Comparison of ENCODE assay signal across 8 mouse cellular contexts in the genomic region with DNA sequence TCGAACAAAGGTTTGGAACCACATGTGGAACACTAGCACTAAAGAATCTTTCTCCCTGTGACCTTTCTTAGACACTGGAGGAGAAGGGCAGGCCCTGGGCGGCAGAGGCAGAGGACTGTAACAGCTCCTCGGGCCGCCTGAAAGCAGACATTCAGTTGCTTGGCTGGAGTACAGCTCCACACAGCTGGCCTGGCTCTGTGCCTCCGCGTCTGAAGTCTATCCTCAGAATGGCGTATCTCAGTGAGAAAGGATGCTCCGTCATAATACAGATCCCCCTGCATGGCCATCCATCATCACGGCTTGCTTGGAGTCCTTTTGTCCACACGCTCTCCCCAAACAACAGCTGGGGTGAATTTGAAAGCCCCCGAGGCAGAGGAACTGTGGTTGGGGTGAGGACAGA. TPM values are rescaled to one million over a fixed set of nuclear protein-coding genes. Genes with fewer than 3 reads are reported as not detected.
DNase-seq lines count a peak whose midpoint lies in the region; ATAC-seq lines count a peak whose summit lies in the region.

No protein-coding gene starts in this region.

- peak; percentile 8 for DNase-seq in MN1 (ENCODE audit: low spot score)
- DNase-seq in brain, adult 2 months (ENCODE audit: low read depth, low spot score) = peak; percentile 83
- DNase-seq in gastrocnemius, adult 18-20 months (ENCODE audit: low spot score) = peak; percentile 70
- peak; percentile 69 to 75 for DNase-seq in layer of hippocampus, postnatal 36 days
- peak; percentile 82 for DNase-seq in testis, postnatal 10 days (ENCODE audit: low spot score)
- no peak for DNase-seq in retina, postnatal 1 day

- no peak overlapping the region for H3K4me2 ChIP-seq in hindbrain, embryonic 15.5 days
- H3K4me2 ChIP-seq in midbrain, embryonic 16.5 days (ENCODE audit: low read length) = no peak overlapping the region

- H3K36me3 ChIP-seq in hindbrain, embryonic 15.5 days = no peaks in the 10 kb centered on the region
- H3K36me3 ChIP-seq in midbrain, embryonic 16.5 days (ENCODE audit: control insufficient read depth, insufficient read depth, low read length) = no peaks in the 10 kb centered on the region

- H3K9me3 ChIP-seq in hindbrain, embryonic 15.5 days = no peaks in the 10 kb centered on the region
- H3K9me3 ChIP-seq in midbrain, embryonic 16.5 days (replicated peaks; ENCODE audit: control insufficient read depth, low read length, poor library complexity, severe bottlenecking) = no peaks in the 10 kb centered on the region

- H3K27me3 ChIP-seq in hindbrain, embryonic 15.5 days = no peaks in the 10 kb centered on the region
- no peaks in the 10 kb centered on the region for H3K27me3 ChIP-seq in midbrain, embryonic 16.5 days (ENCODE audit: control insufficient read depth, insufficient read depth, low read depth, low read length)

- no peak overlapping the region for H3K9ac ChIP-seq in hindbrain, embryonic 15.5 days
- no peak overlapping the region for H3K9ac ChIP-seq in midbrain, embryonic 16.5 days (ENCODE audit: low read depth, low read length)

- peak; percentile 82 for ATAC-seq in hindbrain, embryonic 15.5 days (ENCODE audit: low FRiP score, low read depth)
- ATAC-seq in midbrain, embryonic 16.5 days = no peak

- peak overlapping the region; percentile 70 for H3K27ac ChIP-seq in hindbrain, embryonic 15.5 days (replicated peaks)
- 0 out of 2 replicates have a peak overlapping the region, but pooled peaks have one; percentile 33 for H3K27ac ChIP-seq in midbrain, embryonic 16.5 days (ENCODE audit: low read length)

- WGBS in hindbrain, embryonic 15.5 days = 17% methylated on average over 11 of the region's 11 CpGs
- WGBS in midbrain, embryonic 16.5 days = 47% methylated on average over 11 of the region's 11 CpGs

- H3K4me3 ChIP-seq in hindbrain, embryonic 15.5 days = no peak overlapping the region
- no peak overlapping the region for H3K4me3 ChIP-seq in midbrain, embryonic 16.5 days (ENCODE audit: low read depth, low read length)

- H3K4me1 ChIP-seq in hindbrain, embryonic 15.5 days (replicated peaks) = peaks cover 33% of the 10 kb centered on the region
- H3K4me1 ChIP-seq in midbrain, embryonic 16.5 days (ENCODE audit: control insufficient read depth, insufficient read depth, low read length) = peaks cover 14% of the 10 kb centered on the region

RNA-seq across cellular contexts. Expression of gene Zfp957, which starts 41.0 kb away (rescaled TPM):
- not detected for total RNA-seq in gastrocnemius, adult 18-20 months (2021)
- not detected in 2 replicates for polyA plus RNA-seq in hindbrain, embryonic 15.5 days (2015; fragmentation: Nextera tagmentation; extraction: Ambion mirVana)
- not detected for total RNA-seq in layer of hippocampus, postnatal 36 days (2021)
- not detected in 2 replicates for polyA plus RNA-seq in midbrain, embryonic 16.5 days (2015; fragmentation: Nextera tagmentation; extraction: Ambion mirVana)
